Mouse (Mus musculus): ENCODE data around the gene Fgfr2.

Gene Fgfr2

DNA sequence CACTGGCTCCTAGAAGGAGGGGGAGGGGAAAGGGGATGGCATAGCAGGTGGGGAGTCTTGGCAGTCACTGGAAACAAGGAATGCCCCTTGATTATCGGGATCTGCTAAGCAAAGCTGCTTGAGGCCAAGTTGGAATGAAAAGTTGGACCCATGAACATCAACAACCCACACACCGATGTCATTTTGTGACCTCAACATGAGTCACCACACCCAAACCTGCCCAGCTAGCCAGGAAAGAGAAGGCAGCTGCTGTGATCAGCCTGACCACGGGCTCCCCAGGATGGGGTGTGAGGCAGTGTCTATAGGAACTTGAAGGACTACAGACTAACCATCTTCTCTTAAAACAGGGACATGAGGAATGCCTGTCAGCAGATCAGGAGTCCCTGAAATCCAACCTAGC lies 37.7 kb downstream of the Fgfr2 start:
- DNase-seq (ENCODE audit: low spot score) = no peak

DNA sequence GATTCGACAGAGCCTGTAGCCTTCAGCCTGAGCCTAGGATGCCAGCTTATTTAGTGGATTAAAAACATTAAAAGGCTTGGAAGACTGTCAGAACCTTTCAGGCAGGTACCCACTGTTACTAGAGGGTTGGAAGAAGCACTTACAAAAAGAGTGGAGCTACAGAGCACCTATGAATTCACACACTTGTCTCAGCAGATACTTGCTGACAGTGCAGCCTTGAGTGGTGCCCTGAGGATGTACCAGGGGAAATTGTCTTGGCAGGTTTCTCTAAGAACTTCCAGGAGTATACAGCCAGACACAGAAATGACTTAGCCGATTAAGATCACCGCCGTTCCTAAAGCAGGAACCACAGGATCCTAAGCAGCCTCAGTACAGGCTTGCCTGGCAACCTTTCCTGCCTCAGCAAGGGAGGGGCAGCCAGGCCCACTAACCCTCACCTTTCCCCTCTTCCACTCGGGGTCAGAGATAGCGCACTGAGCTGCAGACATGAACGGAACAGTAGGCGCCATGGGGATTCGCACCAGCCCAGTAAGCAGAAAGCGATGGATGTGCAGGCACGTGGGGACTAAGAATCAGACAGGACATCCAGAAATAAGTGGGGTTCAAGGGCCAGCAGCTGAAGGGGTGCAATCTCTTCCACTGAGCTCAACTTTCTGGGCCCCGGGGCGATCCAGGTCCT lies 39.1 kb downstream of the Fgfr2 start:
- no peak for DNase-seq (ENCODE audit: low spot score)

DNA sequence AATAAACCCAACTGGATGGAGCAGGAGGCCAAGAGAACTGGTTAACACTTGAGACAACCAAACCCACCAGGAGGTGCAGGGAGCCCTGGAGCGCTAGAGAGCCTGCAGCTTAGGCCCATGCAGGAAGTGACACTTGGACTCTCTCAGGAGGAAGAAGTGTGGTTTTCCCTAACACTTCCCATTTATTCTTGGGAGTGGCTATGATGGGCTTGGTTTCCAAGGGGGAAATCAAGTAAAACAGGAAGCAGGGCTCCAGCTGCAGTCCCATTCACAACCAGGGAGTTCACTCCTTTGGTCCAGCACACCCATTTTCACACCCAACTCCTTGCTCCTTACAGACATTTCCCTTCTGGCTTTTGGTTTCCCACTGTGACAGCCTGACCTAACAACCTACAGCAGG lies 44.2 kb downstream of the Fgfr2 start:
- DNase-seq (ENCODE audit: low spot score) = no peak

DNA sequence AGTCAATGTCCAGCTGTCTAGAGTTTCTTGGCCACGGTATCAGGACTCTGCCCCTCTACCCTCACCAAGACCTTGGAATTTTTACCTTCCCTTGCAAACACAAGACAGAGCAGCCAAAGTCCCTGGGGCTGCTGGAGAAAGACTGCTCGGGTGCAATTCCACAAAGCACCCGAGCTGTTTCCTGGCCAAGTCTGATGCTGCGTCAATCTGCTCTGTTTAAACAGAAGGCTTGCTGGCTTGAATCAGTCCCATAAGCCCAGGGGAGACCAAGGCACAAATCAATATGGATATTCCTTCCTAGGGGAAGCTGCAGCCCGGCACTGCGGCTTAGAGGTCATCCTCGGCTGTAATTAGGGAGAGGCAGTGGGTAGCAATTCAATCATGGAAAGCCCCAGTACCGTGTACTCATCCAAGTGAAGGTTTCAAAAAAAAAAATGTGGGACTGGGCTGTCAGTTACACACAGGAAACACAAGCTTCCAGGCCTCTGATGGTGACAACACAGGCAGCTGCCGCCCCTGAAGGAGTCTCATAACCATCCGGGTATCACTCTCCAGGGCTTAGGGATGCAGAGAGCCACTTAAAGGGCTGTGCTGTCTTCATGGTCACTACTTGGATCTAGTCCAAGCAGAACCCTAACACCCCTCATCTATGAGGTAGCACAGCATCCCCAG lies 48.6 kb downstream of the Fgfr2 start:
- DNase-seq (ENCODE audit: low spot score) = no peak

DNA sequence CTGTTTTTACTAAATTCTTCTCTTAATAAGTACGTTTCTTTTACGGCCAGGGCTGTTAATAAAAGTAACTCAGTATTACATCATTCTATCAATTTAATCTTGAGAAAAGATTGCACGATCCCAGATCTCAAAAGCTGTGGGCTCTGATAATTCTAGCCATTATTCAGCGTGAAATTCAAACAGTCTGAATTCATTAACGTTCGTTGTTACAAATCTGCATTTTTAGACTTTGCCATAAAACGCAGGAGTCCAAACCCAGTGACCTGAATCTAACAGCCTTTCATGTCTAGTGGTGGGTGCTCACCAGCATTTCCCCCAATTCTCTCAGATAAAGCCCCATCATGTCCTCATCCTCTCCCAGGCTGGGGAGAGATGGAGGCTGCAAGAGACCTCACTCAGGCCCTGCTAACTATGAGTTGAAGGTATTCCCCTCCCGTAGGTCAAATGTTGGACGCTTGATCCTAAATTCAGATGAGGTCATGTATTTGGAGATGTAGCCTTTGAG lies 50.0 kb downstream of the Fgfr2 start:
- no peak for DNase-seq (ENCODE audit: low spot score)

DNA sequence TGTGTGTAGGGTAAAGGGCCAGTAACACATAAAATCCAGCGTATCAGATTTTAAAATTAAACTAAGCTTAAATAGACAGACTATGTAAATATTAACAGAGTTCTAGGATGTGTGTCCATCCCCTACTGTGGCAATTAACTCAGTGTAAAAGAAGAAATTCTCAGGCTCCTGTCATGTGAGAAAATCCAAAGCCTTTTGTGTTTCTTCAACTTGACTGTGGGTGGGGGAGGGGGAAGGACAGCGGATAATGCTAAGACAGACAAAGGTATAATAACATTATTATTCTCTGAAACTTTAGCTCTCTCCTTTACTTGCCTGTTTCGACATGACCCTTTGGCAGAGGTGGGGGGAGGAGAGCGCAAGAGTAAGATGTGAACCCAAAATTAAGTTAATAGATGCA lies 50.6 kb downstream of the Fgfr2 start:
- no peak for DNase-seq (ENCODE audit: low spot score)

DNA sequence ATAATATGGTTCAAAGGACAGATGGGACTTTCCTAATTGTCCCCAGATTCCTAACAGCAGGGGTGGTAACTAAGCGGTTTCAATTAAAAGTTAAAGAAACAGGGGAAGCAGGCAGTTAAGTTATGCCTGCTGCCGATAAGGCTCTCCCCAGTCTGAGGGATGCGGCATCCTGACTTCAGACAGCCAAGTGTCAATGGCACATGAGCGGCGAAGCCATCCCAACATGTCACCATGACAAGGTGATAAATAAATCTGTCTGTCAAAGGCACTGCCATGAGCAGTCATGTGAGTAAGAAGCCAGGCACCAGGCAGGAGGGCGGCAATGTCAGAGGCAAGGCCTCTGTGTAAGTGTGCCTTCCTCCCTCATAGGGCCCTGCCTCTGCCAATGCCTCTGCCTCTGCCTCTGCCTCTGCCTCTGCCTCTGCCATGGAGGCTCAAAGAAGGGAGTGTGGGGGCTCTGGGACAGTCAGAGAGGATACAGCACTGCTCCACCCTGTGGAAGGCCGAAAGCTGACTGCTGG lies 55.8 kb downstream of the Fgfr2 start:
- DNase-seq (ENCODE audit: low spot score) = no peak

DNA sequence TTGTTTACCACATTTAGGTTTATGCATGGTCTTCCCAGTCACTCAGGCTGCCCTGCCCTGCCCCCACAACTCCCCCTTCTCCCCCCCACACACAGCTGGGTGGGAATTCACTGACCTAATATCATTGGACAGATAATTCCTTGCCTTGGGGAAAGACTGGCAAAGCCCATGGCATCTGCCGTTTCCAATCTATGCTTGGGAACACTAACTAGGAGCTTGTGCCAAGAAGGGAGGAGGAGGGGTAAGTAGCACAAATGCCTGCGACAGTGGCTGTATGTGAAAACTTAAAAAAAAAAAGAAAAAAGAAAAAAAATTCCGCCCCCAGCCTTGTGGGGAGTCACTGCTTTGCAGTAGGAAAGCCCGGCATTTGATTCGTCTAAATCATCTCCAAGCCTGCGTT lies 56.4 kb downstream of the Fgfr2 start:
- DNase-seq (ENCODE audit: low spot score) = no peak

DNA sequence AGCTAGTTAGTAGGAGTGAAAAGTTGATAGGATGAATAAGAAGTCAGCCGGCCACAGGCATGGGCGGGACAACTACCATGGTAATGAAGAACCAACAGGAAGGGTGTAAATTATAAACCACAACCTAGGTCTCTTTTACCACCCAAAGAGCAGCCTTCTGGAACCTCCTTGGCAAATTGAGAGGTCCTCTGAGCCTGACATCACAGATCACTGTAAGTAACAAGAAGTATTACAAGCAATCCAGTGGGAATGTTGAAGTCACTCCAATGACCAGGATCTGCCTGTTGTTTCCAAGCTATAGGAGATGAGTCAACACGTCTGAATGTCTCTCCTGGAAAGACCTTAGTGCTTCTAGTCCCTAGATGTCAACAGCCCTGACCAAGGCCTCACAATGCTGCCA lies 61.1 kb downstream of the Fgfr2 start:
- DNase-seq (ENCODE audit: low spot score) = no peak

DNA sequence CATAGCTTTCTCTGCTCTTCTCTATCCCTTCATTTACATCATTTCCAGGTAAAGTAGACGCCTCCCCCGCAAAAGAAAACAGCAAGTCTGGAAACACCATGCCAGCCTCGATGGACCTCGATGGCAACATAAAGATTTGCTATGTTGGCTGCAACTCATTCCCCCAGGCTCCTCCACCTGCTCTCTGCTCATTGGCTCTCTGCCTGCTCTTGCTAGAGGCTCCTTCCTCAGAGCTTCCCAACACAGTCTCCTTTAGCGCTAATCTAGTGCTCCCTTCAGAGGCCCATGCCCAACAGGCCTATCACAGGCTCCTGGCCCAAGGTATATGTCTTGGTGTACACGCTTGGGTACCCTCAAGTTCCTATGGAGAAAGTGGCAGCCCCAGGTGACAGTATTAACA lies 63.0 kb downstream of the Fgfr2 start:
- DNase-seq (ENCODE audit: low spot score) = no peak

DNA sequence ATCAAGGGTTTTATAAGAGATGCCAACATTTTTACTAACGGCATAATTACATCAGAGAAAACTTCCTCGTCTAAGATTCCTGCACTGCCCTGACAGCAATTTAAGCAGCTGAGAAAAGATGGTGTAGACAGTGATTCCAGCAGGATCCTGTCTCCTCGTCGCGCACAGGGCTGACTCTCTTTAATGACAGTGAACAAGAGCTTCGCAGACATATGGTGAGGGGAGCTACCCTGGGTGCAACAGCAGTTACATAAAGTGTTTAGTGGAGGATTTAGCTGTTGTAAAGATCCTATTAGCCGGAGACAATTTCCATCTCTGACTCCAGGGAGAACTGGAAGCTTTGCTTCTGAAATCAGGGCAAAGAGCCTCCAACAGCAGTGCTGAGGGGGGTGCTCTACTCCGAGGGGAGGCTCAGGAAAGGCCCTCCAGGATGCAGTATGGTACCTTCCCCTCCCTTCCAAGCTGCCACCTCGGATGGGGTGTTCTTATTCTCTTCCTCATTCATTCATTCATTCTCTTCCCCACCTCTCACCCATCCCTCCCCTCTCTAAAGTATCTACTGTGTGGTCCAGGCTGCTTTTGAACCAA lies 63.5 kb downstream of the Fgfr2 start:
- DNase-seq (ENCODE audit: low spot score) = no peak

DNA sequence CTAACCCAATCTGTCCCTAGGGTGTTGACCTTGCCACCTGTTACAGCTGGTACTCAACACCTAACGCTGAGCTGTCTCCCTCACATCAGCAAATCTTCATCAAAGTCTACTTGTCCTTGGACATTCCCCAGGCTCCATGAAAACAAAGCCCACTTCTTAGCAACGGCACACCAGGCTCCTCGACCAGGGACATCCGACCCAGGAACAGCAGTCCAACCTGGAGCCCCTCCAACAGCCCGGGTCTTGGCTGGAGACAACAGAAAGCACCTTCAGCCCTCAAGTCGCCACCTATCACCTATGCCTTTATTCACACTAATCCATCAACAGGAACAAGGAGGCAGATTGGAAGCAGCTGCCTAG lies 64.0 kb downstream of the Fgfr2 start:
- no peak for DNase-seq (ENCODE audit: low spot score)

DNA sequence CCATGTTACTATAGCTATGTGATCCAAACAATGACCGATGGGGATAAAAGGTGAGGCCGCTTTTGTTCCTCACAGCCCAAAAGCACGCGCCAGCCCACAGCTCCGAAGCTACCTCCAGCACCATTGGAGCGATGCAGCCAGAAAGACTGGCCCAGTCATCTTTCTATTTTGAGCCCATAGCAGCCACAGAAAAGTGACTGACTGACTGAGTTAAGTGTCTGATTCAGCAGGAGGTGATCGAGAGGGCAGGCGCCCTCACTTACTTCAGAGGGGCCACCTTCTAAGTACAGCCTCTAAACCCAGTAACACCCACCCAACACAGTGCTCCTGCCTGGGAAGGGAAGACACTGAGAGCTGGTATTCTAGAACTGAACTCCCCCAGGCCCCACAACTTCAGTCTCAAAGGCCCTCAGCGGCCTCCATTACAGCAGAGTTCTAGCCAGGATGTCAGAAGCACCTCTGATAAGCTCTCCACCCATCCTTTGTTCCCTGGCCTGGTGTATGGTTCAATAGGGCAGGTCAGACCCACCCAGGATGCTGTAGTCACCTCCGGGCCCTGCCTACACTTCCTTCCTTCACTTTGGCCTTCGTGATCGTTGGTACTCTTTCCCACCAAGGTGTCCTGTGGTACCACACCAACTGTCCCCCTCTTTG lies 64.5 kb downstream of the Fgfr2 start:
- DNase-seq (ENCODE audit: low spot score) = no peak

DNA sequence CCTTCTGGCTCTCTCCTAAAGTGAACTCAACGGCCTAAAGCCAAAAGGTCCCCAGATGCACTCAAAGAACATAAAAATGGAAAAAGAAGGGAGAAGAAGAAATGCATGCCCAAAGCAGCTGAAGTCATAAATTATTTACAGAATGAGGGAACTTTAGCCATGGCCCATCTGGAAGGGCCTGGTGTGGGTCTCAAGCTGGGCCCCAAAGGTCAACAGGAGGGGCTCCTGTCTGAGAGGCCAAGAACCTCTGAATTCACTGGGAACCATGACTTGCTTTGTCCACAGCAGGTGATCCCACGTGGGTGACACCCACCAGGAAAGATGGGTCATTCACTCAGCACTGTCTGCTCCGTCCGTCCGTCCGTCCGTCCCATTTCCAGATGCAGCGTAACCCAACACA lies 66.2 kb downstream of the Fgfr2 start:
- no peak for DNase-seq (ENCODE audit: low spot score)

DNA sequence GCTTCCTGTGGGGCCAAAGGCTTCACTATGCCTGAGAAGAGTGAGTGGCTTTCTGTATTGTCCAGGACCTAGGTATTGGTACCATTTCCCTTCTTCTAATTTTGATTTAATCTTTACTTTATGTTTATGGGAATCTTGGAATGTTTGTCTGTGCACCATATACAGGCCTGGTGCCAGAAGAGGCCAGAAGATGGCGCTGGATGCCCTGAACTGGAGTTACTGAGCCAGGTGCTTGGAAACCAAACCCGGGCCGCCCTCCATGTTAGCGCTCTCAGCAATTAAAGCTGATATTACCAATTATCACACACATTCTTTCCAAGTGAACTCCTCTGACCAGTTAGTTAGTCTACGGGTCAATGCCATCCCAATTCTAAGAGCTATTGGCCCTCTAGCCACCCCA lies 68.7 kb downstream of the Fgfr2 start:
- no peak for DNase-seq (ENCODE audit: low spot score)

DNA sequence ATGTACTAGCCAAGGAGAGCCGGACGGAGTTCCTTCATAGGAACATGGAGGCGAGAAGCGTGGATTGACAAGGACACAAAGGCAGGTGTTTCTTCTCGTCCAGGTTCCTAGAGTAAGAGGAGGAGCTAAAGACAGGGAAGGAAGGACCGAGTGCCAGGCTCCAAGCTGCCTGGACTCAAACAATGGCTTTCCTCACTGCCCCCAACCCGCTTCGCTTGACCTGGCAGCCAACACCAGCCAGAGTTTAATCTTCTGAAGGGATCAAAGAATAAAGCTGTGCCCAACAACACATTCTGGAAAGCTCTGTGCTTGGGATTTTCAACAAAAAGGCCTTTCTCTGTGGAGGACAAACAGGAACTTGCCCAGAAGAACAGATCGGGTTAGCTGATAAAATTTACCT lies 69.4 kb downstream of the Fgfr2 start:
- no peak for DNase-seq (ENCODE audit: low spot score)

DNA sequence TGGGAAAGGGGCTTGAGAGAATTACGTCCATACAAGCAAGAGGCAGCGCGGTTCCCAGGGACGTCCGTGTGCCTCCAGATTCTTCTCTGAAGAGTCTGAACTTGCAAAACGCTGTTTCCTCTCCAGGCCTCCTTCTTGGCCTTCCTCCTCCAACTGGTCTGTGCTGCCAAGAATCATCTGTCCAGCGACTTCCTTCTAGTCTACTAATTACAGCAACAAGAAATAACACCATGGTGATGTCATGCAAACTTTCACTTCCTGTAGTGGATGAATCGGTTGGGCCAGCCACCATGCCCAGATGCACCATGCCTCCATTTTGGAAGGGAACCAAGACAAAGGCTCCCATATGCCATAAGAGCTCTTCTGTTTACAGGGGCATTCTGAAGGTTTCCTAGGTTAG lies 70.3 kb downstream of the Fgfr2 start:
- DNase-seq (ENCODE audit: low spot score) = no peak

DNA sequence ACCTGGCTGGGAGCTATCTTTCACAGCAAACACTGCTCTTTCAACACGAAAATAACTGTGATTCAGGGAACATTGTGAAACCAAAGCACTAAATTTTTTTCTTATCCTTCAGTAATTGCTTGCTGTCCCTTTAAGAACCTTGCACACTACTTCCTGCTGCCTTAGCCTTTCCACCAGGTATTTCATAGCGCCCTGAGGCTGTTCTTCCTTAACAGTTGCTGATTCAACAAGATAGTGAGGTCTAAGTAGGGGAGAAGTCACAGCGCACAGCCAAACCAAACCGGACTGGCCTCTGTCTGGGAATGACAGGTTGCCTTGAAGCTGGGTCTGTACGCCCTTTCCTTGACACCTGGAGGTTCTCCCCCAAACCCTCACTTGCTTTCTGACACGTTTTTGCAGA lies 72.5 kb downstream of the Fgfr2 start:
- DNase-seq (ENCODE audit: low spot score) = no peak

DNA sequence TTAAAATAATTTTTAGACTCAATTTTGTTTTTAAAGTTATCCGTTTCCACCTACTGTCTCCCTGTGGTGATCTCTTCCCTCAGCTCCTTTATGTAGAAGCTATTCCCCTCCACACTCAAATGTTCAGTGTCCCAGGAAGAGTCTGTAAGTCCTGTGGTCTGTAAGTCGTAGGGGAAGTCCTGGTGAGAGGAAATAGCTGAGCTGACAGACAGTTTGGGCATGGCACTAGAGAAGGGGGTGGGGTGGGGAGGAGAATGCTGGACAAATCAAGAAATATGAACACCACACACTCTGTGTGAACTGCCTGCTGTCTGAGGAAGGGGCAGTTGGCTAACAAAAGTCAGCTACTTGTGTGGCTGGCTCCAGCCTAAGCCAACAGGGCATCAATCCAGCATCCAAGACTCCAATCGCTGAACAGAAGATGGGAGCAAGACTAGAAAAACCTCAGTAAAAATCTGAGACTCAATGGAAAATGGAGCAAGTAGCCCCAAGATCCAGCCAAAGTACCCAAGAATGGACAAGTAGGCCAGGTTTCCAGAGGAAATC lies 75.0 kb downstream of the Fgfr2 start:
- DNase-seq (ENCODE audit: low spot score) = no peak

DNA sequence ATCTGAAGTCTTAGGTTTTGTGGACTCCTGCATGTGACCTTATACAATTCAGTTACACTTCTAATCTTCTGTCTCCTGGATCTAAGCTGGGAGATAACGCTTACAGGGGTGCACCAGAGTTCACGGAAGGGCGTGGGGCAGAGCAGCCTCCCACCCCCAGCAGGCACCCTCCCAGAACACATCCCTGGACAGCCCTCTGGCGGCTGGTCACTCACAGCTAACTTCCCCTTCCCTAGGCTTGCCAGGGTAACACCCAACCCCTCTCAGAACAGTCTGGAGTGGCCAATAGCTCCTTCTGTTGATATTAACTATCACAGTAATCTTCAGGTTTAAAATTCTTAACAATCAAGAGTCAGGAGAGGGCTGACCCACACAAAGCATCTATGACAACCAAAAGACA lies 75.9 kb downstream of the Fgfr2 start:
- no peak for DNase-seq (ENCODE audit: low spot score)

DNA sequence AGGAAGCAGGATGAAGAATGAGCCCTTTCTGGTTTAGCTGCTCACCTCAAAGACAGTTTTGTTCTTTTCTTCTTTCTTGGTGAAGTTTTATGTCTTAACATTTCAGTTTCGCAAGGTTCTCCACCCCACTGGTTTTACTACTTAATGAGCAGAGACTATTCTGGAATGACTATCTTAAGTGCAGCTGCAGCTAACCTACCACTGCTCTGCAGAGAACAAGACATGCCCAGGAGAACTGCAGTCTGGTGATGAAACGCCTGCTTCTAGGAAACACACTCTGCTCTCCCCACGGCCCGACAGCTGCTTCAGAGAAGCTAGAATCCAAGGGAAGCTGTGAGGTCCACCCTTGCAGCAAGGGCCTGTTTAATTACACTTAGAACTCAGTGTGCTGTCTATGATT lies 78.4 kb downstream of the Fgfr2 start:
- DNase-seq (ENCODE audit: low spot score) = no peak

DNA sequence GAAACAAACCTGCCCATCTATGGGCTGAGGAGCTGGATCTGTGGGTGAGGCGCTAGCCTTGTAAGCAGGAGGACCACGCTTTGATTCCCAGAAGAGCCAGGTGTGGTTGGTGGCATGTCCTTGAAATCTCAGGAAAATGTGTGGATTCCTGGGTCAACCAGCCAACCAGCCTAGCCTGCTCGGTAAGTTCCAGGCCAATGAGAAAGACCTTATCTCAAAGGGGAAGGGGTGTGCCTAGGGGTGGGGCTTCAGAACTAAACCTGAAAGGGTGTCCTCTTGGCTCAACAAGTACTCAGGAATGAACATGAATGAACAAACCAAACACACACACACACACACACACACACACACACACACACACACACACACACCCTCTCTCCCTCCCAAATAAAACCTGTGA lies 81.4 kb downstream of the Fgfr2 start:
- no peak for DNase-seq (ENCODE audit: low spot score)
